Mouse (Mus musculus): ENCODE data around the gene Trmt61a. TPM values are rescaled to one million over a fixed set of nuclear protein-coding genes. Genes with fewer than 3 reads are reported as not detected.
"Not testable (repeated sequence)": the region's sequence is repeated elsewhere in the genome, so short reads cannot be mapped to it uniquely, and the experiment has no call there.

Trmt61a gene
- 9.0 and 13.0 TPM in 2 replicates for polyA plus RNA-seq (2011; ENCODE audit: insufficient read length, low read depth, missing spikeins)

- Histone ChIP-seq H3K4me3 (ENCODE audit: insufficient read depth, low read length) (peak within 1 kb of the TSS; percentile 83), H3K4me1 (ENCODE audit: control insufficient read depth, insufficient read depth, low read length) (no peaks in the 10 kb centered on the region; the same call in 1 of the 2 replicates), H3K27ac (ENCODE audit: insufficient read depth, low read length) (peak within 1 kb of the TSS; percentile 70)
- TF ChIP-seq POLR2A (IDR thresholded peaks at IDR 0.05; ENCODE audit: low read depth, low read length) (peak; percentile 85), CTCF (IDR thresholded peaks at IDR 0.05; ENCODE audit: borderline replicate concordance, insufficient read depth, low read length) (no peak)
Observed at GRCm38 (mm10) chr12:111677882-111678669, at the start of gene Trmt61a. Gene Trmt61a, plus strand, starts transcription at chr12:111678105.

GRCm38 (mm10) chr12:111648061-111648645 is 29.8 kb upstream of the Trmt61a start:
- TF ChIP-seq CTCF (IDR thresholded peaks at IDR 0.05; ENCODE audit: borderline replicate concordance, insufficient read depth, low read length), result peak; percentile 81; the same call in 1 of the 2 replicates
- no peak for TF ChIP-seq POLR2A (IDR thresholded peaks at IDR 0.05; ENCODE audit: low read depth, low read length)
- H3K27ac ChIP-seq (ENCODE audit: insufficient read depth, low read length), result no peak overlapping the region
- no peaks in the 10 kb centered on the region for H3K4me1 ChIP-seq (ENCODE audit: control insufficient read depth, insufficient read depth, low read length)
- no peak overlapping the region for H3K4me3 ChIP-seq (ENCODE audit: insufficient read depth, low read length)

- no peak overlapping the region for H3K4me3 ChIP-seq (ENCODE audit: insufficient read depth, low read length)
- no peak for TF ChIP-seq POLR2A (IDR thresholded peaks at IDR 0.05; ENCODE audit: low read depth, low read length)
- no peak for TF ChIP-seq CTCF (IDR thresholded peaks at IDR 0.05; ENCODE audit: borderline replicate concordance, insufficient read depth, low read length)
- no peaks in the 10 kb centered on the region for H3K4me1 ChIP-seq (ENCODE audit: control insufficient read depth, insufficient read depth, low read length)
- H3K27ac ChIP-seq (ENCODE audit: insufficient read depth, low read length), result no peak overlapping the region
Observed at GRCm38 (mm10) chr12:111652953-111653352, 25.0 kb upstream of the Trmt61a start.

- no peak overlapping the region for H3K4me3 ChIP-seq (ENCODE audit: insufficient read depth, low read length)
- TF ChIP-seq POLR2A (IDR thresholded peaks at IDR 0.05; ENCODE audit: low read depth, low read length), result no peak
- peak; percentile 91 for TF ChIP-seq CTCF (IDR thresholded peaks at IDR 0.05; ENCODE audit: borderline replicate concordance, insufficient read depth, low read length)
Observed at GRCm38 (mm10) chr12:111653434-111653833, 24.5 kb upstream of the Trmt61a start.

GRCm38 (mm10) chr12:111655695-111656094 is 22.2 kb upstream of the Trmt61a start:
- H3K4me1 ChIP-seq (ENCODE audit: control insufficient read depth, insufficient read depth, low read length), result no peaks in the 10 kb centered on the region
- H3K4me3 ChIP-seq (ENCODE audit: insufficient read depth, low read length), result no peak overlapping the region
- H3K27ac ChIP-seq (ENCODE audit: insufficient read depth, low read length), result no peak overlapping the region
- TF ChIP-seq POLR2A (IDR thresholded peaks at IDR 0.05; ENCODE audit: low read depth, low read length) (no peak), CTCF (IDR thresholded peaks at IDR 0.05; ENCODE audit: borderline replicate concordance, insufficient read depth, low read length) (no peak)

More at GRCm38 (mm10) chr12:111653434-111653833, 24.5 kb upstream of the Trmt61a start:
- H3K27ac ChIP-seq (ENCODE audit: insufficient read depth, low read length), result no peak overlapping the region
- no peaks in the 10 kb centered on the region for H3K4me1 ChIP-seq (ENCODE audit: control insufficient read depth, insufficient read depth, low read length)

GRCm38 (mm10) chr12:111659331-111659730 is 18.6 kb upstream of the Trmt61a start:
- no peak overlapping the region for H3K4me3 ChIP-seq (ENCODE audit: insufficient read depth, low read length)
- TF ChIP-seq POLR2A (IDR thresholded peaks at IDR 0.05; ENCODE audit: low read depth, low read length) (no peak), CTCF (IDR thresholded peaks at IDR 0.05; ENCODE audit: borderline replicate concordance, insufficient read depth, low read length) (no peak)
- H3K4me1 ChIP-seq (ENCODE audit: control insufficient read depth, insufficient read depth, low read length), result 0 out of 2 replicates have a peak, but pooled peaks cover 4% of the 10 kb centered on the region
- H3K27ac ChIP-seq (ENCODE audit: insufficient read depth, low read length), result no peak overlapping the region

GRCm38 (mm10) chr12:111660628-111661027 is 17.3 kb upstream of the Trmt61a start:
- no peak for TF ChIP-seq POLR2A (IDR thresholded peaks at IDR 0.05; ENCODE audit: low read depth, low read length)
- TF ChIP-seq CTCF (IDR thresholded peaks at IDR 0.05; ENCODE audit: borderline replicate concordance, insufficient read depth, low read length), result no peak
- no peak overlapping the region for H3K4me3 ChIP-seq (ENCODE audit: insufficient read depth, low read length)
- H3K4me1 ChIP-seq (ENCODE audit: control insufficient read depth, insufficient read depth, low read length), result peaks cover 14% of the 10 kb centered on the region
- H3K27ac ChIP-seq (ENCODE audit: insufficient read depth, low read length), result no peak overlapping the region

GRCm38 (mm10) chr12:111661554-111661953 is 16.4 kb upstream of the Trmt61a start:
- H3K27ac ChIP-seq (ENCODE audit: insufficient read depth, low read length), result not testable (repeated sequence)
- peaks cover 16% of the 10 kb centered on the region for H3K4me1 ChIP-seq (ENCODE audit: control insufficient read depth, insufficient read depth, low read length)

GRCm38 (mm10) chr12:111663228-111664143 is 14.4 kb upstream of the Trmt61a start:
- H3K4me1 ChIP-seq (ENCODE audit: control insufficient read depth, insufficient read depth, low read length), result peaks cover 16% of the 10 kb centered on the region
- no peak overlapping the region for H3K4me3 ChIP-seq (ENCODE audit: insufficient read depth, low read length)
- peak overlapping the region; percentile 11; the same call in 1 of the 2 replicates for H3K27ac ChIP-seq (ENCODE audit: insufficient read depth, low read length)
- TF ChIP-seq CTCF (IDR thresholded peaks at IDR 0.05; ENCODE audit: borderline replicate concordance, insufficient read depth, low read length), result no peak
- TF ChIP-seq POLR2A (IDR thresholded peaks at IDR 0.05; ENCODE audit: low read depth, low read length), result no peak

More at GRCm38 (mm10) chr12:111661554-111661953, 16.4 kb upstream of the Trmt61a start:
- H3K4me3 ChIP-seq (ENCODE audit: insufficient read depth, low read length), result not testable (repeated sequence)

Data from embryonic fibroblast, embryonic 13.5 days (primary cell).